Mouse (Mus musculus) adrenal gland, postnatal 0 days (tissue): Measurements from ENCODE around the gene Rab29. TPM values are rescaled to one million over a fixed set of nuclear protein-coding genes. Genes with fewer than 3 reads are reported as not detected.

Experiments used
- polyA plus RNA-seq: library from polyadenylated mRNA; unstranded; fragments of >200 nt; fragmentation: Nextera tagmentation; extraction: Ambion mirVana; gene quantifications from 2 replicates; pipeline ENCODE4 v1.2.1, GENCODE M21; 2015

Gene Rab29
- 27.8 and 31.3 TPM in 2 replicates for polyA plus RNA-seq

DNA sequence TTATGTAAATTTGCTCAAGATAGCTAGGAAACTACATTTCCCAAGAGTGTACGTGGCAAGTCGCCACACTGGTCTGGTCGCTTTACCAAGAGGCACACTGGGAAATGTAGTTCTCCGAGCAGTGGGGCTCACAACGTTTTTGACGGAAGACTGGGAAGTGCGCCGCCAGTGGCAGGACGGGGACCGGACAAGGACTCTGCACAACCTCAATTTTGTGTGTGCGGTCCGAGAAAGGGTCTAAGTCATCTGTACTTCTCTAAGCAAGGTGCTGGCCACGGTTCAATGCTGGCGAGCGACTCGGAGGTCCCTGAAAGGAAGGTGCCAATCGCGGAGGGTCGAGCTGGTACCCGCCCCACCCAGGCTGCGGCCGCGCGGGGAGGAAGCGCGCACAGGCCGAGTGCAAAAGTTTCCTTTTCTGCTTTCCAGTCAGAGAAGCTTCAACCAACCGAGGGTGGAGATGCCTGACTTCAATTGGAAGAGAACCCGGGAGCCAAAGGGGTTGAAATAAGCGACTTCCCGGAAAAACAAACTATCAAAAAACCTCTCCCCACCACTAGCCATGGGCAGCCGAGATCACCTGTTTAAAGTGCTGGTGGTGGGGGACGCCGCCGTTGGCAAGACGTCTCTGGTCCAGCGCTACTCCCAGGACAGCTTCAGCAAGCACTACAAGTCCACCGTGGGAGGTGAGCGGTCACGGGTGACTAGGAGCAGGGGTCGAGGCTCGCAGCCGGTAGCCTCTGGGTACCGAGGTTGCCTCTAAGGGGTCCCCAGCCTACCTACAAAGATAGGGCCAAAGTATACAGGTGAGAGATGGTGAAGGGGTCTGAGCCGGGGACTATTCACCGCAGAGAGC, at the start of gene Rab29:
Rab29 (plus strand) TSS at position 132 of the 853 bp plus-strand sequence.

DNA sequence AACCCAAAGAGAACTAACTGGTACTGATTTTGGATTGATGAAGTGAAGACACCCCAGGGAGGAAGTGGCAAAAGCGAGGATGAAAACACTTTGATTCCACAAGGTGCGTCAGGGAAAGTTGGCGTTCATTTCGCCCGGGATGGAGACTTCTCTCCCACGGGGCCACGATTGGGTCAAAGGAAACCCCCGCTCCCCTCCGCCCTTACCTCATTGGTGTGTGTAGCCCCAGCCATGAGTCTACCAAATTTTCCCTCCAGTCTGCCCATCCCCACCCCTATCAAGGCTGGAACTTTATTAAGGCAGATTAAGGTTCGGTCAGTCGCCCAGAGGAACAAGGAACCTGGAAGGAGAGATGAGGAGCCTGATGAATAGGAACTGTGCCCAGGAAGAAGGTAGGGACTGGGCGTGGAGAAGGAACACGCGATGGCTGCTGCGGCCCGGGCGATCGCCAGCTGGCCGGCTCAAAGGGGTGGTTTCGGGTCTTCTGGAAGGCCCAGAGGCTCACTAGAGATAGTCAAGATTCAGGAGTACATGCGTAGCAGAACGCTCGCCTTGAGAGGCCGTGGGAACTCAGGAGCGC, 39.7 kb upstream of the Rab29 start, which contains the start of gene Slc41a1:
Slc41a1 (plus strand) TSS at position 287 of the 580 bp plus-strand sequence.

GRCm38 (mm10) chr1:131910001-131910648, 43.1 kb downstream of the Rab29 start, which contains the start of gene Nucks1:
Gene Nucks1, plus strand, starts transcription at chr1:131910534.

Other genes starting within 250 kb of the Rab29 start
- 3.8 and 5.6 TPM in 2 replicates for gene Ctse, start 228.9 kb upstream of the Rab29 start, polyA plus RNA-seq
- gene Rab7b, start 178.5 kb upstream of the Rab29 start, polyA plus RNA-seq: 11.9 and 15.6 TPM in 2 replicates
- gene Slc26a9, start 123.2 kb upstream of the Rab29 start, polyA plus RNA-seq: 0.06 TPM in 1 of 2 replicates, not detected in the other
- 2.7 and 8.9 TPM in 2 replicates for gene Pm20d1, start 69.8 kb upstream of the Rab29 start, polyA plus RNA-seq
- 9.3 and 16.7 TPM in 2 replicates for gene Slc41a1, start 39.7 kb upstream of the Rab29 start, polyA plus RNA-seq
- 26.6 and 33.6 TPM in 2 replicates for gene Nucks1, start 43.3 kb downstream of the Rab29 start, polyA plus RNA-seq
- 3.8 and 10.4 TPM in 2 replicates for gene Slc45a3, start 95.7 kb downstream of the Rab29 start, polyA plus RNA-seq
- 16.6 and 18.2 TPM in 2 replicates for gene Elk4, start 140.4 kb downstream of the Rab29 start, polyA plus RNA-seq
- gene Mfsd4a, start 200.8 kb downstream of the Rab29 start, polyA plus RNA-seq: 5.5 and 6.8 TPM in 2 replicates